Mouse (Mus musculus) cortical plate, adult 2 months (tissue): ENCODE data around the gene Vmn1r223. TPM values are rescaled to one million over a fixed set of nuclear protein-coding genes. Genes with fewer than 3 reads are reported as not detected.
"Not testable (repeated sequence)": the region's sequence is repeated elsewhere in the genome, so short reads cannot be mapped to it uniquely, and the experiment has no call there.

Experiments used
- H3K27ac ChIP-seq: fragments of 200-500 bp; 2 replicates; pipeline ENCODE4 v1.5.1; 2012; ENCODE audit warnings: low read length, control low read depth, inconsistent platforms; ENCODE audit not compliant: insufficient read depth
- H3K4me1 ChIP-seq: fragments of 200-500 bp; 2 replicates; pipeline ENCODE4 v1.6.1; 2011; ENCODE audit warnings: low read length; ENCODE audit not compliant: control insufficient read depth, insufficient read depth
- H3K4me3 ChIP-seq: fragments of 200-500 bp; 2 replicates; pipeline ENCODE4 v1.5.1; 2011; ENCODE audit warnings: mild to moderate bottlenecking, low read length, control low read depth; ENCODE audit not compliant: insufficient read depth
- CTCF ChIP-seq: fragments of 200-500 bp; IDR thresholded peaks from 2 replicates; pipeline ENCODE4 v1.5.1; 2011; ENCODE audit warnings: mild to moderate bottlenecking, control low read depth, low read length; ENCODE audit not compliant: insufficient read depth; ENCODE audit errors: extremely low read depth
- POLR2A ChIP-seq: fragments of 200-500 bp; IDR thresholded peaks from 2 replicates; pipeline ENCODE4 v1.6.1; 2011; ENCODE audit warnings: mild to moderate bottlenecking, low read length, control low read depth; ENCODE audit not compliant: insufficient read depth; ENCODE audit errors: extremely low read depth
- polyA plus RNA-seq: library from polyadenylated mRNA; depleted of rRNA; stranded (reverse); fragments of >200 nt; gene quantifications from 2 replicates; pipeline ENCODE4 v1.2.3, GENCODE M21; 2012; rRNA removed

Vmn1r223 gene
- not detected in 2 replicates for polyA plus RNA-seq

DNA sequence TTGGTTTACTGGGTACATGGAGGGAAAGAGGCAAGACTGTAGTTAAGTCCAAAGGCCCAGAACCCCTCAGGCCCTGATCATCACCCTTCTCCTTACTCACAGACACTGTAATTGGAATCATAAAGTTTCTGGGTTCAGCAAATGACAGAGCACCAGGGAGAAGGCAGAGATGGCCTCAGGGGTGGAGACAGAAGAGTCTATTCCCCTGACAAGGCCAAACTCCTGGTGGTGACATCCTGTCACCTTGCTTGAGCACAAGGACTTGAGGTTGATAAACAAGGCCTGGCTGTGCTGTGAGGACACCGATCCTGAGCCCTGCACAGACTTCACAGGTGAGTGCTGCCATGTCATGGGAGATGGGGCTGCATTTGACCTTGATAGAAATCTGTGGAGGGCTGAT lies at the start of gene Vmn1r223:
TSS of gene Vmn1r223 (plus strand) at position 301 of the 400 bp plus-strand sequence.
- not testable (repeated sequence) for H3K4me1 ChIP-seq

DNA sequence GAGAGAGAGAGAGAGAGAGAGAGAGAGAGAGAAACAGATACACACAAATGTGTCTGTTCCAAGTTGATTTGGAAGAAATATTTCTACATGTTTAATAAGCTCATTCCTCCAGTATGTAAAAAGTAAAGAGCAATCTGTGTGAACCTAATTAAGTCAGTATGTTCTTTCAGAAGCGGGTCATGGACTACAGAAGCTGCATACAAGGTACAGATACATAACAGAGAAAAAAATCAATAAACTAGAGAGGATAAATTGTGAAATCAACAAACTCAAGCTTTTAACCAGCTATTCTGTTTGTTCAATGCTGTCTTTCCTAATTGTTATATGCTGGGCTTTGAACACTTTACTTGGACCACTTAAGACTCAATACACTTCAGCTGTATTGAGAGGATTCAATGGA lies 43.0 kb upstream of the Vmn1r223 start:
- H3K27ac ChIP-seq, H3K4me1 ChIP-seq, H3K4me3 ChIP-seq: not testable (repeated sequence)

More for the DNA sequence above, at the start of gene Vmn1r223:
- H3K27ac ChIP-seq, H3K4me3 ChIP-seq: not testable (repeated sequence)

DNA sequence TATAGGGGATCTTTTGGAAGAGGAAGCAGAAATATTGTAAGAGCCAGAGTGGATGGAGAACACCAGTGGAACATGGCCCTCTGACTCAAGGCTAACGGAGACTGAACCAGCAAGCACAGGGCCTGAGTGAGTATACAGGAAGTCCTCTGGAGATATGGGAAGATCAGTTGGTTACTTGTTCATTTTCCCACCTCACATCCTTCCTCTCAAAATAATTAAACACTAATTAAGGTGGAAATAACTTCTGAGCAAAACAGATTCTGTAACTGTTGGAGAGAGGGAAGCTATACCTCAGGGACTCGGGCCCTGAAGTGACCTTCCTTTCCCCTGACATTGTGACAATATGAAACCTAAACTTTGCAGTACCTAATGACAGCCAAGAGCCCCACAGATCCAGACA lies 33.1 kb upstream of the Vmn1r223 start, which contains the start of gene Vmn1r221:
TSS of gene Vmn1r221 (plus strand) at position 301 of the 400 bp plus-strand sequence.
- H3K4me1 ChIP-seq, H3K4me3 ChIP-seq, H3K27ac ChIP-seq: not testable (repeated sequence)

- H3K27ac ChIP-seq, H3K4me1 ChIP-seq, H3K4me3 ChIP-seq: not testable (repeated sequence)
Observed at GRCm38 (mm10) chr13:23235847-23236246, 11.1 kb upstream of the Vmn1r223 start, which contains the start of gene Vmn1r222. Vmn1r222 (minus strand) TSS chr13:23235947.

DNA sequence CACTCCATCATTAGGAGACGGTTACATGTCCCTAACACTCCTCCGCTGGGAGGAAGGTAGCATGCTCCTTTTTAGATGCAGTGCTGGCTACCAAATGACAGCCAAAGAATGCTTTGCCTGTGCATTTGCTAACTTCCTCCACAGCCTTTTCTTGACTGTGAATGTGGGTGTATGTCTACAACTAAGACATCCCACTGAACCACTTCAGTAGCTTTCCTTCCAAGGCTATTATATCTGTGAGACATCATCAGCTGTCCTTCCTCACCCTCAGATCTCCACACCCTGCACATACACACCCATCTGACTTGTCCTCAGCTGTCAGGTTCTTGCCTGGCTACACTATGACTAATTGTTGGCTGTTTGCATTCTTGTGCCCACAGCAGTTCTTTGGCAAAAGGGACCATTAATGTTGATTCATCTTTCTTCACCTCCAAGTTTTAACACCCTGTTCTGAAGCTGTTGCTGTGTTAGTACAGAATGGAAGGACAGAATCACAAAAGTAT lies 11.7 kb downstream of the Vmn1r223 start:
- Histone ChIP-seq H3K4me1 (no peaks in the 10 kb centered on the region), H3K4me3 (no peak overlapping the region), H3K27ac (no peak overlapping the region)
- no peak for TF ChIP-seq CTCF
- TF ChIP-seq POLR2A: no peak

DNA sequence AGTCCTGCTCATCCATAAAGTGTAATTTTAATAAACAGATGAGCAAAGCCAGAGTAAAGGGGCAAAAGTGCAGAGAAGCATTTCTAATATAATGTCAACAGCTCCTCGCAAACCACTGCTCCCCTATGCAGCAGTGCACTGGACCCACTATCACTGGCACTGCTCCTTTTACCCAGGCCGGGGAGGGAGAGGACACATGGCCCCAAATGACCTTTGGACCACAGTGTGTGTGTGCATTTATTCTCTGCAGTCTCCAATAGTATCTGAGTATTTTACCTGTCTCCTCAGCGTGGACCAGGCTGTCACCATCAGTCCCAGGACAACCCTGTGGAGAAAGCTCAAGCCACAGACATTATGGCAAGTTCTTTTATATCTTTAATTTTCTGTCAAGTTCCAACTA lies 21.7 kb downstream of the Vmn1r223 start:
- H3K4me1 ChIP-seq, H3K4me3 ChIP-seq, H3K27ac ChIP-seq: not testable (repeated sequence)

- H3K4me3 ChIP-seq, H3K27ac ChIP-seq, H3K4me1 ChIP-seq: not testable (repeated sequence)
- TF ChIP-seq CTCF: 0 out of 2 replicates have a peak, but pooled peaks have one; percentile 3
Observed at GRCm38 (mm10) chr13:23269127-23269526, 22.2 kb downstream of the Vmn1r223 start.

- Histone ChIP-seq H3K4me3 (no peak overlapping the region), H3K4me1 (no peaks in the 10 kb centered on the region), H3K27ac (no peak overlapping the region)
- TF ChIP-seq CTCF (no peak), POLR2A (no peak)
Observed at GRCm38 (mm10) chr13:23269681-23270080, 22.7 kb downstream of the Vmn1r223 start.

- H3K4me1 ChIP-seq: no peaks in the 10 kb centered on the region
- H3K27ac ChIP-seq: no peak overlapping the region
- no peak for TF ChIP-seq CTCF
- TF ChIP-seq POLR2A: no peak
- H3K4me3 ChIP-seq: peak overlapping the region; percentile 49
Observed at GRCm38 (mm10) chr13:23270321-23271101, 23.6 kb downstream of the Vmn1r223 start.

DNA sequence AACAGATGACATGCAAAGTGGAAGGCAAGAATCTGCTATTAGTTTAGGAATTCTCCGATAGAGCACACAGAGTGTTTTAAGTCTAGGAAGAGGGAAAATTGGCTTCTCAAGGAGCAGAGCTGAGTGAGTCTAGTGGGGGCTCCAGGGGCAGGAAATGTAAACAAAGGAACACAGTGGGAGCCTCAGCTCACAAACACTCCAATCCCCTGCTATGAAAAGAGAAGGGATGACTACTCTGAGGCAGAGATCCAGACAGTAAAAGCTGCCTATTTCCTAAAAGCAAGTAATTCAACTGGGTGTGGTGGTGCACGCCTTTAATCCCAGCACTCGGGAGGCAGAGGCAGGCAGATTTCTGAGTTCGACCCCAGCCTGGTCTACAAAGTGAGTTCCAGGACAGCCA lies 32.6 kb downstream of the Vmn1r223 start:
- H3K4me3 ChIP-seq: no peak overlapping the region
- no peak overlapping the region for H3K27ac ChIP-seq
- no peaks in the 10 kb centered on the region for H3K4me1 ChIP-seq
- TF ChIP-seq POLR2A (no peak), CTCF (no peak)

GRCm38 (mm10) chr13:23279992-23280391 lies 33.1 kb downstream of the Vmn1r223 start:
- H3K4me1 ChIP-seq: no peaks in the 10 kb centered on the region
- no peak for TF ChIP-seq CTCF
- no peak for TF ChIP-seq POLR2A
- no peak overlapping the region for H3K4me3 ChIP-seq
- no peak overlapping the region for H3K27ac ChIP-seq
